Mouse (Mus musculus): Measurements from ENCODE around the gene Dars. TPM values are rescaled to one million over a fixed set of nuclear protein-coding genes. Genes with fewer than 3 reads are reported as not detected.

Dars gene
- polyA plus RNA-seq, 1 experiment from 2014 or later: 164 TPM

DNA sequence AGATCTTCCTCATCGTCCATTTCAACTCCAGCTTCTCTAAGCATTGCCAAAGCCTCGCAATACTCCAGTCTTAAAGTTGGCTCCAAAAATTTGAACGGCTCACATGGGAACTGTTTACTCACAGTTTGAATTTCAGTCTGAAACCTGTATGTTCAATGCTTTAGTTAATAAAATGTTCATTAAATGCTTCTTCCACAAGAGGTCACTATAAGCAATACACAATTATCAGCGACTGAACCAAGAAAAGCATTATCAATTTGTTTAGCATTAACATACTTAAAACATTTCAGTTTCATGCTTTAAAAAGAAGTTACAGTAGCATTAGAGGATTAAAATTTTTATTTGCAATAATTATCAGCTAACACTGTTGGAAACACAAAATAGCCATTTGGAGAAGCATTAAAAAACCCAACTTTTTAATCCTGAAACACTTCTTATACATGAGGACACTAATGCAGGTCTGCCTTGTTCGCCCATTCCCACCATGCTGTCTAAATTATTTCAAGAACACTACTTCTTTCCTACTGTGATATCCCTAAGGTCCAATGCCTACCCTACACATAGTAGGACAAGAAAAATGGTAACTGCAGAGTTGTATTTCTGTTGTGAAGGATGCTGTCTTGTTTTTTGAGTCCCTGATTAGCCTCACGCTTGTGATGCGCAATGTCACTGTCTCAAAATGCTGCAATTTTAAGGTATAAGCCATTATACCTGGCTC is 44.9 kb downstream of the Dars start:
- Histone ChIP-seq H3K4me1 (no peaks in the 10 kb centered on the region), H3K4me3 (no peak overlapping the region), H3K9ac (no peak overlapping the region), H3K27me3 (no peaks in the 10 kb centered on the region), H3K9me3 (no peaks in the 10 kb centered on the region), H3K36me3 (peaks cover 23% of the 10 kb centered on the region), H3K4me2 (replicated peaks) (no peak overlapping the region), H3K27ac (no peak overlapping the region)
- WGBS: 83% methylated on average over 7 of the region's 7 CpGs
- ATAC-seq (ENCODE audit: insufficient number of reproducible peaks, insufficient read depth, low FRiP score, low TSS enrichment): no peak

DNA sequence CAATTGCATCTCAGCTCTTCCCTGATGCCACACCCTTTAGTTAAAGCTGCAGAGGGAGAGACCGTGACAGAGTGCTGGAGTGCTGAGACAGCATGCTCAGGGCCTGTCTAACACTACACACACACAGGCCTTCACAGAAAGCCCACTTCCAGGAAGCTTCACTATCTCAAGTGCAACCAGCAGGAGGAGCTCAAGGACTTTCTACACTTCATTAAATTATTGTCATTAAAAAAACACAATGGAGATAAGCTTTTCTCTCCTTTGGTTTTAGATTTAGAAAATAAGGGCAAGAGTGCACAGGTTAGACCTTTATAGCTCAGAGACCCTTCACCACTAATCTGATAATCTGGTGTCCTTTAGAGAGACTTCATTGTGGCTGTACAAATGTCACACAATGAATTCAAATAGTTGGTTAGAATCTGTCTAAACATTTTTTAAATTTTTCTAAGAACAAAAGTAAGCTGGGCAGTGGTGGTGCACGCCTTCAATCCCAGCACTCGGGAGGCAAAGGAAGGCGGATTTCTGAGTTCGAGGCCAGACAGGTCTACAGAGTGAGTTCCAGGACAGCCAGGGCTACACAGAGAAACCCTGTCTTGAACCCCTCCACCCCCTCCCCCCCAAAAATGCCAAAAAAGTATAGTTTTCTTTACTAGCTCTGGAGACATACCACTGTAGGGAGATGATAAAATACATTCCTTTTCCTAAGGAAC is 48.3 kb downstream of the Dars start:
- no peak overlapping the region for H3K9ac ChIP-seq
- H3K27me3 ChIP-seq: no peaks in the 10 kb centered on the region
- no peak overlapping the region for H3K4me2 ChIP-seq (replicated peaks)
- H3K4me3 ChIP-seq: no peak overlapping the region
- no peak overlapping the region for H3K27ac ChIP-seq
- H3K36me3 ChIP-seq: peaks cover 21% of the 10 kb centered on the region
- WGBS: 81% methylated on average over 5 of the region's 5 CpGs
- ATAC-seq (ENCODE audit: insufficient number of reproducible peaks, insufficient read depth, low FRiP score, low TSS enrichment): no peak
- H3K4me1 ChIP-seq: no peaks in the 10 kb centered on the region
- H3K9me3 ChIP-seq: no peaks in the 10 kb centered on the region

DNA sequence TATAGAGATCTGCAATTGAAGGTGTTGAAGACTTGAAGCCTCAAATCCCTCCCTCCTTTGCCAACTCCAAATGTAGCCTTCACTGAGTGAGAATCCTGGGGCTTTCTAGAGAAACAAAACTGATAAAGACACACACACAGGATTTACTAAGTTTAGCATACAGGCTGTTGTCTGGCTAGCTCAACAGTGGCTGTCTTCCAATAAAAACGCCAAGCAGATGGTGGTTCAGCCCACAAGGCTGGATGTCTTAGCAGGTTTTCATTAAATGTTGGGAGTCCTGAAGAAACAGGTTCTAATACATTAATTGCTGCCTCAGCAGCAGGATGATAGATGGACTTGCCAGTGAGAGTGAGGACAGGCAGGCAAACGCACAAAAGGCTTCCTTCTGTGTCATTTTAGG is 56.6 kb downstream of the Dars start:
- no peak overlapping the region for H3K27ac ChIP-seq
- H3K9ac ChIP-seq: no peak overlapping the region
- no peak overlapping the region for H3K4me2 ChIP-seq (replicated peaks)
- H3K4me1 ChIP-seq: peaks cover 20% of the 10 kb centered on the region
- 72% methylated on average over 2 of the region's 2 CpGs for WGBS
- H3K9me3 ChIP-seq: no peaks in the 10 kb centered on the region
- H3K27me3 ChIP-seq: no peaks in the 10 kb centered on the region
- H3K36me3 ChIP-seq: peaks cover 22% of the 10 kb centered on the region
- no peak for ATAC-seq (ENCODE audit: insufficient number of reproducible peaks, insufficient read depth, low FRiP score, low TSS enrichment)
- H3K4me3 ChIP-seq: no peak overlapping the region

DNA sequence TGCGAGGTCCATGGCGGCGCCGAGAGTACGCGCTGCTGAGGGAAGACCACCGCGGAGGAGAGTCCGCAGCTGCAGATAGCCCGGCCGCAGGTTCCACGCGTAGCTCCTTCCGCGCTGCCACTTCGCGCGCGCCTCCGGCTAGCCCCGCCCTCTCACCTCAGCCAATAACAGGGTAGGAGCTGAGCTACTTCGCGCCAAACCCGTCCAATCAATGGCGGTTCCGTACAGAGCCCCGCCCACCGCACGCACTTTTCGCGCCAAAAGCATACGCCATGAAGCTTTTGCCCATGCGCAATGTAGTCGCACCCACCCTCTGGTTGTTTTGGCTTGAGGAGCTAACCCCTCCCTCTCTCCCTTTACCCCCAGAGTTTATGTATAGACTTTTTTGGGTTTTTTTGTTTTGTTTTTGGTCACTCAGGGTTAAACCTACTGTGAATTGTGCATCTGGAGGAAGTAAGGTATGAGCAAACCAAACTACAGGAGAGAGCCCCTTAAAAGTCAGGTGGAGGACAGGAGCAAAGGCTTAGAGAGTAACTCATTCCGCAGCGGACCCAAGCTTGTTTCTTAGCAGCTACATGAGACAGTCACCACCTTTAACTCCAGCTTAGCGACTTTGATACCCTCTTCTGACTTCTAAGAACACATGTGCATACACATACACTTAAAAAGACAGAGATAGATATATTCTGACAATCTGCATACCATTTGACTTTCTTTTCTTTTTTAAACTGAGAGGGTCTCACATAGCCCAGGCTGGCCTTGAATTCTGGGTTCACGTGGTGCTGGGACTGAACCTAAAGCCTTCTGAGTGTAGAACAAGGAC is 57.4 kb downstream of the Dars start, which contains the start of gene Mcm6:
Gene Mcm6 (minus strand): TSS at position 111 of the 823 bp plus-strand sequence.
- peak; percentile 96 for ATAC-seq (ENCODE audit: insufficient number of reproducible peaks, insufficient read depth, low FRiP score, low TSS enrichment)
- Histone ChIP-seq H3K9me3 (no peaks in the 10 kb centered on the region), H3K27ac (peak within 1 kb of the TSS; percentile 94), H3K4me1 (peaks cover 20% of the 10 kb centered on the region), H3K4me3 (peak within 1 kb of the TSS; percentile 66), H3K9ac (peak within 1 kb of the TSS; percentile 68), H3K36me3 (peaks cover 27% of the 10 kb centered on the region), H3K27me3 (no peaks in the 10 kb centered on the region), H3K4me2 (replicated peaks) (peak within 1 kb of the TSS; percentile 67)
- WGBS: 3% methylated on average over 38 of the region's 38 CpGs

DNA sequence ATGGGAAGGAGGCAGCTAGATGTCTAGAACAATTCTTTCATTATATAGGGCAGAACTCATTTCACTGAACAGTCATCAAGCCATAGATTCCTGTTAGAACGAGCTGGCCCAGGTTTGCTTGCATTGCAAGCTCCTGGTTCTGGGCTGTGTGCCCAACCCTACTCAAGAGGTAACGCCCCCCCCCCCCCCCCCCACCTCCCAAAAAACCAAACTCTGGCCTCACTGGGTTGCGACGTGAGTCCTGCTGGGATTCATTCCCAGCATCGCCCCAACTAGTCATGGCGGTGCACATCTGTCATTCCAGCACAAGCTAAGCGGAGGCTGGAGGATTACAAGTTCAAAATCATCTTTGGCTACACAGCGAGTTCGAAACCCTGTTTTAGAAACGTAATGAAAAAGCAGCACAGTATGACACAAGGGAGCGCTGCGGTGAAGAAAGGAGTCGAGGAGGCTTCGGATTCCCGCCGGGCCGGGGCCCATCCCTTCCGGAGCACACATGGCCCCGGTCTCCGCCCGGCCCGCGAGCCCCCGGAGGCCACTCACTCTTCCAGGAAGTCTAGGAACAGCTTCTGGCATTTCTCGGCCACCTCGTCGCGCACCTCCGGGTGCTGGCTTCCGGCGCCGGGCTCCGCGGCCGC is 58.1 kb downstream of the Dars start:
- Histone ChIP-seq H3K4me1 (peaks cover 20% of the 10 kb centered on the region), H3K27ac (peak overlapping the region; percentile 94), H3K27me3 (no peaks in the 10 kb centered on the region), H3K9me3 (no peaks in the 10 kb centered on the region), H3K4me3 (peak overlapping the region; percentile 66), H3K9ac (peak overlapping the region; percentile 68), H3K36me3 (peaks cover 29% of the 10 kb centered on the region), H3K4me2 (replicated peaks) (peak overlapping the region; percentile 67)
- peak; percentile 79 for ATAC-seq (ENCODE audit: insufficient number of reproducible peaks, insufficient read depth, low FRiP score, low TSS enrichment)
- under 1% methylated on average over 35 of the region's 35 CpGs for WGBS

DNA sequence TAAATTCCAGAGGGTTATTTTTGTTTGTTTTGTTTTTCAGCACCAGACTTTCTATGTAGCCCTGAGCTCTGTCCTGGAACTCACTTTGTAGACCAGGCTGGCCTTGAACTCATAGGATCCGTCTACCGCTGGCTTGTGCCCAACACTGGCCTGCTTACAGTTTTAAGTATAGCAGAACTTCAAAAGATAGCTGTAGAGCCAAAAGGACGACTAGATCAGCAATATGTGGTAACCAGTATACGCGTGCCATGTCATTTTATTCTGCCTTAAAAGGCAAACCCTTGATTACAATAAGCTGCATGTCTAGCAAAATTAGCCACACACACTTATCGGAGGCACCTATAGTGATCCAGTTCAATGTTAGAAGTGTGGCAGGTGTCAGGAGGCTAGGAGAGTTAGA is 58.9 kb downstream of the Dars start:
- Histone ChIP-seq H3K4me1 (peaks cover 20% of the 10 kb centered on the region), H3K27ac (0 out of 2 replicates have a peak overlapping the region, but pooled peaks have one; percentile 94), H3K36me3 (peaks cover 36% of the 10 kb centered on the region), H3K9me3 (no peaks in the 10 kb centered on the region), H3K27me3 (no peaks in the 10 kb centered on the region), H3K4me2 (replicated peaks) (peak overlapping the region; percentile 67), H3K4me3 (peak overlapping the region; percentile 66), H3K9ac (peak overlapping the region; percentile 68)
- no peak for ATAC-seq (ENCODE audit: insufficient number of reproducible peaks, insufficient read depth, low FRiP score, low TSS enrichment)
- WGBS: 68% methylated on average over 6 of the region's 6 CpGs

DNA sequence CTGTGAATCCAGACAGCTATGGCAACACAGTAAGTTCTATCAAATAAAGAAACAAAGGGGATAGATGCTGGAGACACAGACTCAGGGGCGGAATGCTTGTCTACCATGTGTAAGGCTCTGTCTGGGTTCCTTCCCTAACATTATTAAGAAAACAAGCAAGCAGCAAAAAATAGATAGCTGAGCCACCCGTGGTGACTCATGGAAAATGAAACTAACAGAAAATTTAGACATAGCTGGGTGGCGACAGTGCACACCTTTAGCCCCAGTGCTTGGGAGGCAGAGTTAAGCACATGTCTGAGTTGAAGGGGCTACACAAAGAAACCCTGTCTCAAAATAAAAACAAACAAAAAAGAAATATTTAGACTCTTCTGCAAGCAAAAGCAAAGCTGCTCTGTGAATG is 59.7 kb downstream of the Dars start:
- H3K27ac ChIP-seq: 0 out of 2 replicates have a peak overlapping the region, but pooled peaks have one; percentile 30
- H3K9ac ChIP-seq: no peak overlapping the region

DNA sequence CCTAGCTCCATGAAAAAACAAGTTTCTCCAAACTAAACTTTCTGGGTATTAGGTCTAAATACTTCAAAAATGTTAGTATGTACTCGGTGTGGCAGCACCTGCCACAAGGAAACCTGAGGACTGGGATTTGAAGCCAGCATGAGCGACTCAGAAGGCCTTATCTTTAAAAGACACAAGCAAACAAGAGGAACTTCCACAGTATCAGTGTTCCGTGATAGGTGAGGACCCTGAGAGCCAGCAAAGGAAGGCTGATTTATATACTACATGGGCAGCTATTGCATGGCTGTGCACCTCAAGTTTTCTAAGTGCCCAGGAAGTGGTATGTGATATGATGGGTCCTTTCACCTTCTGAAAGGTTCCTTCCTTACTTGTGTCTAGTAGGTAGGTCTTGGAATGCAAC is 64.1 kb downstream of the Dars start:
- Histone ChIP-seq H3K4me1 (peaks cover 13% of the 10 kb centered on the region), H3K36me3 (peaks cover 67% of the 10 kb centered on the region), H3K27ac (no peak overlapping the region), H3K4me3 (no peak overlapping the region), H3K9me3 (no peaks in the 10 kb centered on the region), H3K9ac (no peak overlapping the region), H3K4me2 (replicated peaks) (no peak overlapping the region), H3K27me3 (no peaks in the 10 kb centered on the region)
- ATAC-seq (ENCODE audit: insufficient number of reproducible peaks, insufficient read depth, low FRiP score, low TSS enrichment): no peak
- 92% methylated on average over 3 of the region's 3 CpGs for WGBS

More for the DNA sequence above, 59.7 kb downstream of the Dars start:
- H3K9me3 ChIP-seq: no peaks in the 10 kb centered on the region
- peaks cover 20% of the 10 kb centered on the region for H3K4me1 ChIP-seq
- 60% methylated on average over 3 of the region's 3 CpGs for WGBS
- no peak for ATAC-seq (ENCODE audit: insufficient number of reproducible peaks, insufficient read depth, low FRiP score, low TSS enrichment)
- H3K4me3 ChIP-seq: peak overlapping the region; percentile 66
- H3K27me3 ChIP-seq: no peaks in the 10 kb centered on the region
- H3K4me2 ChIP-seq (replicated peaks): peak overlapping the region; percentile 67
- peaks cover 36% of the 10 kb centered on the region for H3K36me3 ChIP-seq

DNA sequence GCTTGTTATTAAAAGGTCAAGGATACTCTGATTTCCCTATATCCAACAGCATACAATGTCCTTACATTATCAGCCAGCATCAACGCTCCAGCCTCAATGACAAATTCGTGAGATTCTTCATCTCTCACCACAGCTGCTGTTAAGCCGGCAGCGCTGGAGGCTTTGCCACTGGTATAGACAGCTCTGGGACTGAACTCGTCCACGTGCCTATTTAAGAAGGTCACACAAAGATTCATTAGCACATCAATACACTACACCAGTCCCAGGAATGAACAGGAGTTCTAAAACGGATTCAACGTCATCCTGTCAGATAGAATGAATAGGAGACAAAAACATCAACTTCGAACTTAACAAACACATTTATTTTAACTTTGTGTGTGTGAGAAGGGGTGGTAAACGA is 72.9 kb downstream of the Dars start:
- no peak overlapping the region for H3K9ac ChIP-seq
- ATAC-seq (ENCODE audit: insufficient number of reproducible peaks, insufficient read depth, low FRiP score, low TSS enrichment): no peak
- no peaks in the 10 kb centered on the region for H3K27me3 ChIP-seq
- H3K36me3 ChIP-seq: peaks cover 78% of the 10 kb centered on the region
- H3K27ac ChIP-seq: no peak overlapping the region
- H3K9me3 ChIP-seq: no peaks in the 10 kb centered on the region
- no peak overlapping the region for H3K4me2 ChIP-seq (replicated peaks)
- 84% methylated on average over 10 of the region's 10 CpGs for WGBS
- H3K4me3 ChIP-seq: no peak overlapping the region
- H3K4me1 ChIP-seq: no peaks in the 10 kb centered on the region

DNA sequence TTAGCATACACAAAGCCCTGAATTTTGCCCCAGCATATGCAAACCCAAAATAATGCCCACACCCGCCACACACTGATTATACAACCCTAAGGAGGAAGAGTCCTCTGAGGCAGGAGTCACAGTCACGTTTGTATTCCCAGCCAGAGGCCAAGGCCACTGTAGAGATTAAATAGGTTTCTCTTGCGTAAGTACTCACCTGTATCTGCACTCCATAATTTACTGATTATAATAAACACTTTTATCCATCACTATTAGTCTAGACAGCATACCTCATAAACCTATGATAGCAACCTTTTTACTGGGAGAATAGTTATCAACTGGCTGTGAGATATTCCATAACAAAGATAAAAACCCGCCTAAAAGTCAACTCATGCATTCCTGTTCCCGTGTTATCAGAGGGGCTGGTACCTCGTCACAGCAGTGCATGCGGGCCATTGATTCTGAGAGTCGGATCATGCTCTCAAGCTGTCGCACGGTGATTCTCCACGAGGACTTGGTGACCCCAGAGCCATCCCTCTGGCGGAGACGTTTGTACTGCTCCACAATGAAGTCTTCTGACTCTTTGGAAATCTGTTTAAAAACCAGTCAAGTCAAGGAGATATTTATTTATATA is 79.4 kb downstream of the Dars start:
- H3K27ac ChIP-seq: no peak overlapping the region
- no peaks in the 10 kb centered on the region for H3K27me3 ChIP-seq
- peaks cover 72% of the 10 kb centered on the region for H3K36me3 ChIP-seq
- ATAC-seq (ENCODE audit: insufficient number of reproducible peaks, insufficient read depth, low FRiP score, low TSS enrichment): no peak
- no peak overlapping the region for H3K4me3 ChIP-seq
- no peaks in the 10 kb centered on the region for H3K9me3 ChIP-seq
- no peak overlapping the region for H3K9ac ChIP-seq
- H3K4me1 ChIP-seq: no peaks in the 10 kb centered on the region
- no peak overlapping the region for H3K4me2 ChIP-seq (replicated peaks)
- WGBS: 88% methylated on average over 13 of the region's 13 CpGs

DNA sequence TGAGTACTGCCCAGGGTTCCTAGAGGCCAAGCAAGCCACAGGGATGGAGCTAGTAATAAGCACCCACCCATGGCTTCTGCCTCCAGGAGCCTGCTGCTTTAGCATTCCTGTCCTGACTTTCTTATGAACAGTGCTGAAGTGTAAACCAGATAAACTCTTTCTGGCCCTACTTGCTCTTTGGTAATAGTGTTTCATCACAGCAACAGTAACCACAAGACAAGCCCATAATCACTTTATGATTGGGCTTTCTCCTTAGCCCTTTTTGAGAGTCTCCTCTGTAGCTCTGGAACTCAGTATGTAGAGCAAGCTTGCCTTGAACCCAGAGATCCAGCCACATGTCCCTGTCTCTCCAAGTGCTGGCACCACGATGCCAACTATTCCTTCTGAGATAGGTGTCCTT is 86.9 kb downstream of the Dars start:
- H3K9me3 ChIP-seq: no peaks in the 10 kb centered on the region
- H3K4me3 ChIP-seq: no peak overlapping the region
- H3K4me2 ChIP-seq (replicated peaks): no peak overlapping the region
- H3K27ac ChIP-seq: no peak overlapping the region
- no peaks in the 10 kb centered on the region for H3K4me1 ChIP-seq
- no peaks in the 10 kb centered on the region for H3K27me3 ChIP-seq
- no peak for ATAC-seq (ENCODE audit: insufficient number of reproducible peaks, insufficient read depth, low FRiP score, low TSS enrichment)
- H3K9ac ChIP-seq: no peak overlapping the region
- peaks cover 73% of the 10 kb centered on the region for H3K36me3 ChIP-seq
- WGBS: 93% methylated on average over 1 of the region's 1 CpGs

Measured in embryonic facial prominence, embryonic 12.5 days (tissue).